Mouse (Mus musculus) embryonic facial prominence, embryonic 10.5 days (tissue): Measurements from ENCODE around the gene Khdc1c. TPM values are rescaled to one million over a fixed set of nuclear protein-coding genes. Genes with fewer than 3 reads are reported as not detected.
A peak's percentile ranks its signal among the peaks of the same experiment; 100 is the strongest.
"Not testable (repeated sequence)": the region's sequence is repeated elsewhere in the genome, so short reads cannot be mapped to it uniquely, and the experiment has no call there.

Source experiments
- DNase-seq: peaks from one replicate; pipeline ENCODE4 v3.0.0-alpha.2; 2017; ENCODE audit warnings: low spot score
- H3K27ac ChIP-seq: fragments of 300-500 bp; sonication (generic); replicated peaks from 2 replicates; pipeline ENCODE4 v1.5.1; 2016; ENCODE audit warnings: mild to moderate bottlenecking
- H3K27me3 ChIP-seq: fragments of 300-500 bp; sonication (generic); replicated peaks from 2 replicates; pipeline ENCODE4 v1.6.1; 2016; ENCODE audit warnings: low read depth, mild to moderate bottlenecking; ENCODE audit not compliant: poor library complexity, severe bottlenecking
- H3K36me3 ChIP-seq: fragments of 300-500 bp; sonication (generic); replicated peaks from 2 replicates; pipeline ENCODE4 v1.6.1; 2016; ENCODE audit warnings: mild to moderate bottlenecking, moderate library complexity
- H3K4me1 ChIP-seq: fragments of 300-500 bp; sonication (generic); 2 replicates; pipeline ENCODE4 v1.6.1; 2016
- H3K4me3 ChIP-seq: fragments of 300-500 bp; sonication (generic); 2 replicates; pipeline ENCODE4 v1.5.1; 2016; ENCODE audit warnings: mild to moderate bottlenecking, moderate library complexity
- H3K9me3 ChIP-seq: fragments of 300-500 bp; sonication (generic); 2 replicates; pipeline ENCODE4 v1.6.1; 2016; ENCODE audit warnings: mild to moderate bottlenecking
- whole genome bisulfite sequencing: fragments of 180-500 bp; shearing (Covaris S2); methylation state at CpG from one replicate; pipeline ENCODE4 v1.1.7; 2016; 5-methylcytosine and 5-hydroxymethylcytosine counted together
- polyA plus RNA-seq: library from polyadenylated mRNA; unstranded; fragments of >200 nt; fragmentation: Nextera tagmentation; extraction: Ambion mirVana; gene quantifications from 2 replicates; pipeline ENCODE4 v1.2.1, GENCODE M21; 2016

The Khdc1c gene
- not detected in 2 replicates for polyA plus RNA-seq

DNA sequence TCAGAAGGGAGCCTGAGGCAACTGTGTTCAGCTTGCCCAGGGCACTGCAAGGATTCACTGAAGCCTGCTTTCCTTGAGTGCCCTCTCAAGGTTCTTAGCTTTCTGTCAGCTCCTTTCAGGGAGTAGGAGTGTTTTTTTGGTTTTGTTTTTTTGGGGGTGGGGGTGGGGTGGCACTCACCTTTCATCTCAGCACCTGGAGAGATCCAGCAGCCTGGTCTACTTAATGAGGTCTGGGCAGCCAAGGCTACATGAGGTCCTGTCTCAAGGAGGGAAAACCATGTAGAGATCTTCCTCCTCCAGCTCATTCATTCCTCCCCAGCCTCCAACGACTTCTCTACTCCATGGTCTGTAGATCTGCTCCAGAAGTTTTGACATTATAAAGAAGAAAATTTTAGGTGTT, at the start of gene Khdc1c:
Gene Khdc1c (plus strand): TSS at position 301 of the 400 bp plus-strand sequence.
- DNase-seq, H3K4me1 ChIP-seq, H3K27ac ChIP-seq, H3K27me3 ChIP-seq, H3K9me3 ChIP-seq, H3K36me3 ChIP-seq, H3K4me3 ChIP-seq: not testable (repeated sequence)
- WGBS: 75% methylated on average over 1 of the region's 1 CpGs

DNA sequence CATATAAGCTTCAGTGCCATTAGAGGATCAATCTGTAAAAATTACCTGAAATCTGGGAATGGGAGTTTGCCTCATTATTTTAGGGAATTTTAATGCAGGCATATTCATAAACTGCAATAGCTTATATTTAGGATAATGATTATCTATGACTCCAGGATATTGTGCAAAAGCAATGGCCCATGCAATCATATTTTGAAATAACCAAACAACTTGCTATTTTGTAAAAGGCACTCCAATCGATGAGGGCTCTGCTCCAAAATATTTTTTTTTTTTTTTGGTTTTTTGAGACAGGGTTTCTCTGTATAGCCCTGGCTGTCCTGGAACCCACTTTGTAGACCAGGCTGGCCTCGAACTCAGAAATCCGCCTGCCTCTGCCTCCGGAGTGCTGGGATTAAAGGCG, 47.9 kb upstream of the Khdc1c start:
- not testable (repeated sequence) for H3K4me1 ChIP-seq, H3K36me3 ChIP-seq, H3K27me3 ChIP-seq, H3K4me3 ChIP-seq, H3K27ac ChIP-seq, DNase-seq, H3K9me3 ChIP-seq
- 91% methylated on average over 5 of the region's 5 CpGs for WGBS

DNA sequence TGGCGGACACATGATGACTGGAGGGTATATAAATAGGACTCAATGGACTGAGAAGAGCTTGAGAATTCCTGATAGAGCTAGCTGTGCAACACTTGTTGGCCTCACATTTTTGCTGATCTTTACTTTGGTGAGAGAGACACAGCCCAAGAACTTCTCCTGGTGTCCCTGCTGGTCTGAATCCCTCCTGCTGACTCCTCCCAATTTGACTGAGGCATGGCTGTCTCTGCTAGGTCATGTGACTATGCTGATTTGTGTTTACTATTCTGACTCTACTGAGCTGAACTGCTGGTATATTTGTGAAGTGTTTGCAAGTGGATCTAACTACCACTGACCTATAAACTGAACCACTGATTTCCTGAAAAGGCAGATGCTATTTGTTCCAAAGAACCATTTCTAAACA, 46.5 kb upstream of the Khdc1c start:
- no peaks in the 10 kb centered on the region for H3K36me3 ChIP-seq
- no peaks in the 10 kb centered on the region for H3K9me3 ChIP-seq
- no peaks in the 10 kb centered on the region for H3K4me1 ChIP-seq
- WGBS: 95% methylated on average over 1 of the region's 1 CpGs
- H3K4me3 ChIP-seq: no peak overlapping the region
- H3K27ac ChIP-seq: no peak overlapping the region
- no peak for DNase-seq
- no peaks in the 10 kb centered on the region for H3K27me3 ChIP-seq

DNA sequence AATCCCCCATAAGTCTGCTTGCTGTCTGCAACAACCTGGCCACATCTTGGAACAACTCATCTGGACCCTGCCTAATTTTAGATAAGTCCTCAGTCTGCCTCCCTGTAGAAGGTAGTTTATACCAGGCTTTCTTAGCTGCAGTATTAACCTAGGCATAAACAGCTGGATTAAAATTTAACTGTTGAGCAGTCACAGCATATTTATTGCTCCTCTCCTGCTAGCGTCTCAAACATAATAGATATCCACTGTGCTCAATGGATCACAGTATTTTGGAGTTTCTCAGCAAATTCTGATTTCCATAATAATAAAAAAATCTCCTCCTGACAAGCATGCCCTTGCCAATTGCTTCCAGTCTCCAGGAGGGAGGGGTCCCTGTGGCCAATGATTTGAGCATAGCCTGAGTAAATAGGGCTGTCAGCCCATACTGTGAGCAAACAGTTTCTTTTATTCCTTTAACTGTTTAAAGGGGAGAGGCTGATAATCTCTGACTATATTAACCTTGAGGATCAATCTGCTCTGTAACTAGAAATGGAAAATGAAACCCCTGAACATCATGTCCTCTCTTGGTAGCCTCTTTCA, 44.0 kb upstream of the Khdc1c start:
- H3K9me3 ChIP-seq: no peaks in the 10 kb centered on the region
- no peak for DNase-seq
- 83% methylated on average over 1 of the region's 1 CpGs for WGBS
- H3K27ac ChIP-seq: no peak overlapping the region
- H3K27me3 ChIP-seq: no peaks in the 10 kb centered on the region
- H3K4me1 ChIP-seq: no peaks in the 10 kb centered on the region
- no peaks in the 10 kb centered on the region for H3K36me3 ChIP-seq
- H3K4me3 ChIP-seq: no peak overlapping the region

DNA sequence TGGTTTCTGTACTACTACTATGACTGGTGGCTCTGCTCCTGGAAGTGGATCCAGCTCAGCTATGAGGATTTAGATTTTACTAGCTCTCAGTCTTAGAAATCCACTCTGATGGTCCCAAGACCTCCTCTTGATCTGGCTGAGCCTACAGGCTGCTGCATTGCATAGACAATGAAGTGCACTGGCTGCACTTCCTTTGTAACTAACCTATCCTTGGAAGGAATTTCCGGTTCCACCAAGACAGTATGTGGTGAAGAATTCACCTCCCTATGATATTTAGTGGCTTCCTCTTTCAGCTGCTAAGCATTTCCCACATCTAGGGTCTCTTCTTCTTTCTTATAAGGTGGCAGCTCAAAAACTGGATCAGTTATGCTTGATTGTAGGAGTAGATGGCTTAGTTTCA, 43.5 kb upstream of the Khdc1c start:
- no peaks in the 10 kb centered on the region for H3K9me3 ChIP-seq
- no peak for DNase-seq
- H3K27ac ChIP-seq: no peak overlapping the region
- WGBS: 88% methylated on average over 1 of the region's 1 CpGs
- H3K27me3 ChIP-seq: no peaks in the 10 kb centered on the region
- no peaks in the 10 kb centered on the region for H3K36me3 ChIP-seq
- no peaks in the 10 kb centered on the region for H3K4me1 ChIP-seq
- H3K4me3 ChIP-seq: no peak overlapping the region

DNA sequence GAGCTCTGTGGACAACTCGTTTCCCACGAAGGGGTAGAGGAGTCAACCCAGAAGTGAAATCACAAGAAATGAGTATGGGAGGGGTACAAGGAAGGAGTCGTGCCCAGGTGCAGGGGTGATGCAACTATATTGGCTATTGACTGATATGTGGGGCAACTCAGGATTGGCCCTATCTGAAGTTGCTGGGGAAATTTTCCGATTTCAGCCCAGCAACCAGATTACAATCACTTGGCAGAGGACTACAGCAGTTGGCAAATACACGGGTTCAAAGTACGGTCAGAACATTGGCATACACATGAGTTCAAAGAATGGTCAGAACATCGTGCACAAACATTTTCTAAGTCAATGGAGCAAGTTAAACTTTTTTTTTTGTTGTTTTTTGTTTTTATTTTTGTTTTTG, 41.4 kb upstream of the Khdc1c start:
- DNase-seq: no peak
- Histone ChIP-seq H3K9me3 (no peaks in the 10 kb centered on the region), H3K4me3 (no peak overlapping the region), H3K4me1 (no peaks in the 10 kb centered on the region), H3K27me3 (no peaks in the 10 kb centered on the region), H3K36me3 (no peaks in the 10 kb centered on the region), H3K27ac (no peak overlapping the region)
- 90% methylated on average over 7 of the region's 7 CpGs for WGBS

DNA sequence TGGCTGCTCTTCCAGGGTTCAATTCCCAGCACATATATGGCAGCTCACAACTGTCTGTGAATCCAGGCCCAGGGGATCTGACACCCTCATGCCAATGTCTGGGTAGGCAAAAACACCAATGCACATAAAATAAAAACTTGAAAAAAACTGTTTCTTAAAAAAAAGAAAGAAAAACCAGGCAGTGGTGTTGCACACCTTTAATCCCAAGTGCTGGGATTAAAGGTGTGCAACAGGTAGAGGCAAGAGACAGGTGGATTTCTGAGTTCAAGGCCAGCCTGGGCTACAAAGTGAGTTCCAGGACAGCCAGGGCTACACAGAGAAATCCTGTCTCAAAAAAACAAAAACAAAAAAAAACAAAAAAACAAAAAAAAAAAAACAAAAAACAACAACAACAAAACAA, 37.0 kb upstream of the Khdc1c start:
- not testable (repeated sequence) for H3K27me3 ChIP-seq, H3K9me3 ChIP-seq, H3K4me1 ChIP-seq, H3K4me3 ChIP-seq, H3K27ac ChIP-seq, H3K36me3 ChIP-seq, DNase-seq

DNA sequence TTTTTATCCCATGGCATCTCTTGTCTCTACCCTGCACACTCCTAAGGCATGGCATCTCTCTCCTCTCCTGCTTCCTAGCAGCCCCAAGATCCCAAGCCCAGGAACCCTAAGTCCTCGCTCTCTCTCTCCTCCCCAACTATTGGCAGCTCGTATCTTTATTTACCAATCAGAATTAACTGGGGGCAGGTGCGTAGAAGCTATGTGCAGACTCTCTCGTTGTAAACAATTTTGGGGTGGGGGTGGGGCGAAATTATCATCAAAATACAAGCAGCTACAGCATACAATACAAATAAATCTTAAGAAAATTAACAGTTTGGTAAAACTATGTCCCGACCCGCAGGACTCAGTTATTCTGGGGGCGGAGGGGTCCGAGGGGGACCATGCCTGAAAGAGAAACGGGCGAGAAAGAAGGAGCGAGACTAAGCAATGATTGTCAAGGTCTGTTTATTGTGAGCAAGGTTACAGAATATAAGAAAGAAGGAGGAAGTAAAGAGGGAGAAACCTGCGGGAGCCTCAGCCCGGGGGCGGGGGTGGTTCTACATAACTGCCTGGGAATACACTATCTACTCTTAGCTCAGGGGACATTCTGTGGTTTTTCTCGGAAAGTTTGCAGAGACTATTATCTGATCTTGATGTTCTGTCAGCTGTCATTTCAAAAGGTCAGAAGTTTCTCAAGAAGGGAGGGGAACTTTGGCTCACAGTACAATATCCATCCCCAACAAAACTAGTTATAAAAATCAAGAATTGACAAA, 34.7 kb upstream of the Khdc1c start:
- H3K9me3 ChIP-seq: no peaks in the 10 kb centered on the region
- H3K27ac ChIP-seq: no peak overlapping the region
- WGBS: 84% methylated on average over 16 of the region's 16 CpGs
- DNase-seq: no peak
- no peaks in the 10 kb centered on the region for H3K36me3 ChIP-seq
- no peaks in the 10 kb centered on the region for H3K4me1 ChIP-seq
- H3K27me3 ChIP-seq: no peaks in the 10 kb centered on the region
- H3K4me3 ChIP-seq: no peak overlapping the region

DNA sequence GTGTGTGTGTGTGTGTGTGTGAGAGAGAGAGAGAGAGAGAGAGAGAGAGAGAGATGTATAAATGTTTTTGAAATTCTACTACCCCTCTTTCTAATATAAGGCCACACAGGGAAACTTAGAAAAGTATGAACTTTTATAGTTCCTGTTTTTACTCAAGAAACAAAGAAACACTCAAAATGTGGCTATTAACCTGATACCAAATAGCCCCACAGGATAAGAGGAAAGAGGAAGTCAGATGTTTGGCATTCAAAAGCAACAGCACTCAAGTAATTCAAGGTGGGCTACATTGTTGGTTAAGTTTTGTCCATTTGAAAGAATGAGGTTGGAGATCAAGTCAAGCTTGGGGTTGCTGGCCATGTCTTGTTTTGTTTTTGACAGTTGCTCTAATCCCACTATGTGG, 32.3 kb upstream of the Khdc1c start:
- Histone ChIP-seq H3K4me3 (no peak overlapping the region), H3K27ac (no peak overlapping the region), H3K4me1 (no peaks in the 10 kb centered on the region), H3K9me3 (no peaks in the 10 kb centered on the region), H3K27me3 (no peaks in the 10 kb centered on the region), H3K36me3 (no peaks in the 10 kb centered on the region)
- DNase-seq: no peak

DNA sequence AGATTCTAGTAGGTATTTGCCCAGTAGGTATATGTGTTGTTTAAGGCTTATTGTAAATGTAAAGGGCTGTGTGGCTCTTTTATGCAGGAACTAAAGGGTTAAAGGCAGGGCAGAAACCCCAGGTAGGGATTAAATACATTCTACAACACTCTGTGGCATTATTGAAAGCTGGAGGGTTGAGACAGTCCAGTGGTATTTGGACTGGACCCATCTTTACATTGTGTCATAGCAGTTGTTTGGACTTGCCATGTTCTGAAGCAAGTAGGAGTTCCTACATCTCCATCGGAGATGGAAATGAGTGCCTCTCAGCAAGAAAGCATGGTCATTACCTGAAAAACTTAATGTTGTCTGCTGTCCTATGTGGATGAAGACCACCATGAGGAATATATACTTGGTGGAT, 27.4 kb upstream of the Khdc1c start:
- Histone ChIP-seq H3K4me3 (no peak overlapping the region), H3K4me1 (no peaks in the 10 kb centered on the region), H3K9me3 (no peaks in the 10 kb centered on the region), H3K27ac (no peak overlapping the region), H3K36me3 (no peaks in the 10 kb centered on the region), H3K27me3 (no peaks in the 10 kb centered on the region)
- WGBS: 95% methylated on average over 1 of the region's 1 CpGs
- DNase-seq: no peak

DNA sequence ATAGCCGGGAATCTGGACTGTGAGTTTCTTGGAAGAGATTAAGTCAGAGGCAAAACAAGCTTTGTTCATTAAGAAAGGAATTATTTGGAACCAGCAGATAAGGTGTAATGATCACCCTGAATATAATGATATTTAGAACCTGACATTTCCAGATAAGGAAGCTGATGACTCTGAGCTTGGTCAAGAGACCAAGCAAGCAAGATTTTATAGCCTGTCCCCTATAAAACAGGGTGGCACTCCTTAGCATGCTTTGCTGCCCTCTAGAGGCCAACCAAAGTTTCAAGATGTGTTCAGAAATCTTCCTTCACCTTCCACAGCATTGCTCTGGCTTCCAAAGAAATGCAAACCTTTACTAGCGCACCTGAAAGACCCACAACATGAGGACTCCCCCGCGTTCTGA, 23.9 kb upstream of the Khdc1c start:
- H3K36me3 ChIP-seq: no peaks in the 10 kb centered on the region
- WGBS: 56% methylated on average over 4 of the region's 4 CpGs
- H3K27me3 ChIP-seq: no peaks in the 10 kb centered on the region
- no peak overlapping the region for H3K27ac ChIP-seq
- H3K9me3 ChIP-seq: no peaks in the 10 kb centered on the region
- DNase-seq: peak; percentile 28
- H3K4me3 ChIP-seq: no peak overlapping the region
- H3K4me1 ChIP-seq: no peaks in the 10 kb centered on the region

DNA sequence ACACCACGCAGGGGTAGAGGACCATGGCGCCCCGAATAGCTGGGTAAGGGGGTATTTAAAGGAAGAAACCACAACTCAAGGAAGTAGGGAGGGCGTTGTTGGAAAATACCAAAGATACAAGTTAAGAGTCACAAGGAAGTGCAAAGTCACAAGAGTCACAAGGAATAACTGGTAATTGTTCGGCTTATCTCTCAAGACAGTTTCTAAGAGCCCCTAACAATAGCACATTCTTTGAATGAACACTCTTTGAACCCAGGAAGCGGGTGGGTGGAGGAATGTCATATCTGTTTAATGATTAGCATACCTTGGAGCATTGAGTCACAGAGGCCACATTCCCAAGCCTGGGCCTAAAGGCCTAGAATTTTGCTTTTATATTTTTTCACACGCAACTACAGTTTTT, 23.4 kb upstream of the Khdc1c start:
- H3K36me3 ChIP-seq, H3K27ac ChIP-seq, H3K4me1 ChIP-seq, H3K27me3 ChIP-seq, H3K4me3 ChIP-seq, H3K9me3 ChIP-seq, DNase-seq: not testable (repeated sequence)
- 90% methylated on average over 7 of the region's 7 CpGs for WGBS

DNA sequence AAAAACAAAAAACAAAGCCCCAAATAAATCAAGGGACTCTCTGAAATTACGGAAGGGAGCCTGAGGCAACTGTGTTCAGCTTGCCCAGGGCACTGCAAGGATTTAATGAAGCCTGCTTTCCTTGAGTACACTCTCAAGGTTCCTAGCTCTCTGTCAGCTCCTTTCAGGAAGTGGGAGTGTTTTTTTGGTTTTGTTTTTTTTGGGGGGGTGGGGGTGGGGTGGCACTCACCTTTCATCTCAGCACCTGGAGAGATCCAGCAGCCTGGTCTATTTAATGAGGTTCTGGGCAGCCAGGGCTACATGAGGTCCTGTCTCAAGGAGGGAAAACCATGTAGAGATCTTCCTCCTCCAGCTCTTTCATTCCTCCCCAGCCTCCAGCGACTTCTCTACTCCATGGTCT, 18.8 kb upstream of the Khdc1c start, which contains the start of gene Khdc1a:
Gene Khdc1a (plus strand): TSS at position 301 of the 400 bp plus-strand sequence.
- 74% methylated on average over 2 of the region's 2 CpGs for WGBS
- Histone ChIP-seq H3K9me3 (no peaks in the 10 kb centered on the region), H3K4me3 (no peak within 1 kb of the TSS), H3K27ac (no peak within 1 kb of the TSS), H3K36me3 (no peaks in the 10 kb centered on the region), H3K4me1 (no peaks in the 10 kb centered on the region), H3K27me3 (no peaks in the 10 kb centered on the region)
- DNase-seq: no peak
